Mouse (Mus musculus) cerebellum, adult 9-11 months (tissue): ENCODE data around the gene Dnase2a.

Experiments
- DNase-seq: peaks from one replicate; pipeline ENCODE4 v3.0.0; 2022

Dnase2a gene

GRCm38 (mm10) chr8:84909162-84909767 is 905 bp downstream of the Dnase2a start:
- no peak for DNase-seq

- DNase-seq = no peak
Measured at GRCm38 (mm10) chr8:84909949-84910348, 1.6 kb downstream of the Dnase2a start.

DNA sequence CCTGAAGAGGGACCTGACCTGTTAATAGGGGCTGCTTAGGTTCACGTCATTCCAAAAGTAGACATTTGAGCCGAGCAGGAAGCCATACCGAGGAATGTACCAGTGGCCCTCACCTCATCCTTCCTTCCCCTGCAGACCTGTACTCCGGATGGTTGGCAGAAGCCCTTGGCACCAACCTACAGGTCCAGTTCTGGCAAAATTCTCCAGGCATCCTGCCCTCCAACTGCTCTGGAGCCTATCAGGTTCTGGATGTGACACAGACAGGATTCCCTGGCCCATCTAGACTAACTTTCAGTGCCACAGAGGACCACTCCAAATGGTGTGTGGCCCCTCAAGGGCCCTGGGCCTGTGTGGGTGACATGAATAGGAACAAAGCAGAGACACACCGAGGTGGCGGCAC is 2.2 kb downstream of the Dnase2a start:
- peak; percentile 90 for DNase-seq

DNA sequence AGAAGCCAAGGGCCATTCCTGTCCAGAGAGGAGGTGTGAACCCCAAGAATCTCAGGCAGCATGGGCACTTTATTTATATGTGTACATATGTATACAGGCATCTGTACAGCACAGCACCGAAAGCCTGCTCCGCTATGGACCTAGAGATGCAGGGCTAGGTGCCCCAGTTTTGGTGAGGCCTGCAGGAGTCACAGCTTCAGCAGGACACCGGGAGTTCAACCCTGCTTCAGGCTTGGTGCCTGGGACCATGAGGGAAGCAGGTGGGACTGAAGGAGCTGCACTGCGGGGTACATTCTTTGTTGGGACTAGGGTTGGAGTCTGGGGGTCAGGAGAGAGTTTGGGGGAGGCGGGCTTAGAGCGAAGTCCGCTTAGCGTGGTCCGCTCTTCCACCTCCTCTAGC is 3.5 kb downstream of the Dnase2a start:
- no peak for DNase-seq

DNA sequence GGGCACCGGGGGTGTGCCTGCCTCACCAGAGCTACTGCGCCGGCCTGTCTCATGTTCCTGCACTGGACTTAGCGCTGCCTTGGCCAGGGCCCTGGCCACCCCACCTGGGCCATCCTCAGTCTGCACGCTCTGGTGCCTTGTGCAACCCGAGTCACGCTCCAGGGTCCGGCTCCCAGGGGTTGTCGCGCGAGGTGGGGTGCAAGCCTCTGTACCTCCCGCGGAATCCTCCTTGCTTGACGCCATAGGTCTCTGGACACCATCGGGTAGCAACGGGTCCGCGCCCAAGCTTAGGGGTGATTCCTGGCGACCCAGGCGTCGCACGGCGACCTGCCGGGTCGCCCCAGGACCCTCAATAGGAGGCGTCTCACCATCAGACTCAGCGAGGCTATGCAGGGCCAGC is 4.0 kb downstream of the Dnase2a start:
- DNase-seq = peak; percentile 56

DNA sequence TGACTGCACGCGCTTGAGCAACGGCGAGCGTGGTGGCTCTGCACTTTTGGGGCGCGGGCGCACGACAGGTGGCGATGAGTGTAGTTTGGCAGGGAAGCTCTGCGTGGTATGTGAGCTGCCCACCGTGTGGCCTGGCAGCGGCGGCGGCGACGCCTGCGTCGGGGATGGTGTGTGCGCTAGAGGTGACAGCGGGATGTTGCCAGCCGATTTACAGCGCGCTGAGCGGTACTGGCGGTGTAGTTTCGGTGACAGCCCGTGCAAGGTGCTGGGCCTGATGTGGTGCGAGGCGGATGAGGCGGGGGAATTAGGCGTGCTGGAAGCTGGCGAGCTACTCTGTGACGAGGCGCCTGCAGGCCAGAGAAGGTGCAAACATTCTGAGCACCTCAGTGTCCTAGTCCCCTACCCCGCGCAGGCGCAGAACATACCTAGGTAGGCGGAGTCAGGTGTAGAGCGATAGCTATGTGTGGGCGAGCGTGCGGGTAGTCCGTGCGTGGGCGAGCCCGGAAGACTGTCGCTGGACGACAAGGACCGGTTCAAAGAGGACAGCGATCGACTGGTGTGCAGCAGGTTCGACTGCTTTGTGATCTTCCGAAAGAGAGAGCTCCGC is 4.6 kb downstream of the Dnase2a start:
- DNase-seq = peak; percentile 93

GRCm38 (mm10) chr8:84913502-84913900 is 5.1 kb downstream of the Dnase2a start:
- no peak for DNase-seq

DNA sequence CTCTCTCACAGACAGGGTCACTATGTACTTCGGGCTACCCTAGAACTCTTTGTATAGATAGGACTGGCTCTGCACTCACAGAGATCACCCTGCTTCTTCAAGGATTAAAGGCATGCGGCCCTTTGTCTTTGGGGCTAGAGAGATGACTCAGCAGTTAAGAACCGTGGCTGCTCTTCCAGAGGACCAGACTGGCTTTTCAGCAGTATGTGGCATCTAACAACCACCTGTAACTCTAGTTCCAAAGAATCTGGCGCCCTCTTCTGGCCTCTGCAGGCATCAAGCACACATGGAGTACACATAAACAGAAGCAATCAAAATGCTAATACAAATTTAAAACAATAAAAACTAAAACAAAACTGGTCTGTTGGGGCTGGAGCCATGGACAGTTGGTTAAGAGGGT is 5.6 kb downstream of the Dnase2a start:
- no peak for DNase-seq

DNA sequence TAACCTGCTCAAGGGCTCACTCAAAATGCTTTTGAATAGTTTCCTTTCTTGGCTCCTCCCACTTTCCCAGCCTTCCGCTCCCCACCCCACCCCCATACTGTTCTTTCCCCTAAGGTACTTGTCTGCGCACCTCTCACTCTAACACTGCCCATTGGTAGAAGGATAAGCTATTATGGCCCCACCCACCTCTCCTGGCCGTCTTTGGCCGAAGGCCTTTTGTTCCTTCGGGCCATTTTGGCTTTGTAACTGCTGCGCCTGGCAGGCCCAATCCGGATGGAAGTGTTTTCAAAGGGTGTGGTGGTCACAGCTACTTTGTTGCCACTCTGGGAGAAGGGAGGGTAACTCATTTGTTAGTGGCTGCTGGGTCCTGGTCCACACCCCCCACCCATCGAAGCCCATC is 6.9 kb downstream of the Dnase2a start:
- DNase-seq = no peak

- no peak for DNase-seq
Measured at GRCm38 (mm10) chr8:84917781-84918180, 9.4 kb downstream of the Dnase2a start.

- DNase-seq = no peak
Measured at GRCm38 (mm10) chr8:84918646-84919045, 10.3 kb downstream of the Dnase2a start.

GRCm38 (mm10) chr8:84921596-84921995 is 13.2 kb downstream of the Dnase2a start:
- DNase-seq = no peak

DNA sequence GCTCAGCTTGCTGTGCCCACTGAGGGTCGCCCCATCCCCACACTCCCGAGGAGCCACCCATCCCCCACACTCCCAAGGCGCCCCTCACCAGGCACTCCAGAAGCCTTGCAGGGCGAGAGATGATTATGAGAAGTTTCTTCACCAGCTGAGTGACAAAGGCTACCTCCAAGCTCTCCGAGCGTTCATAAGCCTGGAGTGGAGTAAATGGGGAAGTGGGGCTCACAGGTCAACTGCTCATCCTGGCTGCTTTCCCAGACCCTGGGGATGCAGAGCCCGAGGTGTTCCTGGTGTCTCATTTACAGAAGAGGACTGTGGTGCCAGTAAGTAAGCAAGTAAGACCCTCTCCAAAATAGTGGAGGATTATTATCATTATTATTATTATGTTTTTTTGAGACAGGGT is 17.2 kb downstream of the Dnase2a start:
- DNase-seq = no peak

GRCm38 (mm10) chr8:84927513-84927912 is 19.2 kb downstream of the Dnase2a start:
- DNase-seq = no peak

DNA sequence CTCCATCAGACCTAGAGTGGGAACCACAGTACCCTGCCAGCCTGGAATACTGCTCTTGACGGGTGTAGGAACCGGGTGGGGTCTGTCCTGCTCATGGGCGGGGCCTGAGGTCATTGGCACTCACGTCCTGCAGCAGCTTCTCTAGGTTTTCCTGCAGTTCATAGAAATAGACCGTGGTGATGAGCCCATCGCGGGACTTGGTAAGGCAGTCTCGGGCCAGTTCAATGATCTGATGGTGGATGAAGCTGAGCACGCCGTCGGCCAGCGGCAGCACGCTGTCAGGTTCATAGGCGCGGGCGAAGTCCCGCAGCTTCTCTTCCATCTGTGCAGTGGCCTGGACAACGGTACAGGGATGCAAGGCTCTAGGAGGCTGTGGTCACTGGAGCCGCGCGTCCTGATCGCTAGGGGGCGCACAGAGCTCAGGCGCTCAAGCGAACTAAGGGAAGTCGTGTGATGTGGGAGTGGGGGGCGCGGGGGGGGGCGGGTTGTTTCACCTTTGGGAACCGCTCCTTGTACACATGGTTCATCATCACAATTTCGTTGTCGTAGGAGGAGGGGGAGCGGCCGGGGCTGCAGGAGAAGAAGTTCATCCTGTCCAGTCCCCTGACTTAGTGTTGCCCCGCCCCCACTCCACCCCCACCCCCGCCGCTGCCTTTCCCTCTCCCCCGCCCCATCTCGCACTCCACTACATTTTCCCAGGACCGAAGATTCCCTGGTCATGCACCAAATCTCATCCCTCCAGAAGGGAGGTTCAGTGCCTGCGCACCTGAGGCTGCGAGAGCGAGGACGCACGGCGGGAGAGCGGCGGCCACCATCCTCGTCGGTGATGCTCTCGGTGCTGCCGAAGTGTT is 20.3 kb downstream of the Dnase2a start:
- DNase-seq = peak; percentile 81

GRCm38 (mm10) chr8:84930582-84930981 is 22.2 kb downstream of the Dnase2a start:
- no peak for DNase-seq

DNA sequence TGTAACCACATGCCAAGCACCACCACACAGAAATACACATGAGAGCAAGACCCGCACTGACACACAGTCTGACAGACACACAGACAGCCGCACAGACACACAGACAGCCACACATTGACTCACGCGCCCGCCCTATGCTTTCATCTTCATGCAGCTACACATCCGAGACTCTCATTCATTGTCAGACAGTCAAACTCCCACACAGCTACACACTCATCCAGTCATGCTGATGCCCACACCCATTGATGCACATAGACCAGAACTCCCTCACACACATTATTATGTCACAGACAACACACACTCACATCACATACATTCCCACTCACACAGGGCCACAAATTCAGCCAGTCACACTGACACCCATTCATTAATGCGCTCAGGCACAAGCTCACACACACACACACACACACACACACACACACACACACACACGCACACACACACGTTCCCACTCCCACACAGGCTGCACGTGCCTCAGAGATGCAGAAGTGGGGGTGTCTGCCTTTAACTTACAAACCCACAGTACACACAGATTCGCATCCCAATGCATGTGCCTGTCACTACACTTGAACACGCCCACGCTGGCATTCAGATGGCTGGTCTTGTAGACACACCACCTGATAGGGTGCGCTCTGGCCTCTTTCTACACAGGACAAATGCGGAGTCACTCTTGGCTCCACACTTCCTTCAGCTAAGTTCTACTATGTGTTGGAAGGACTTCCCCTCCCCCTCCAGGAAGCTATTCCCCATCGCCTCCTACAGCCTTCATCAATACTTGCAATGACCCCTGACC is 25.6 kb downstream of the Dnase2a start:
- DNase-seq = peak; percentile 63

DNA sequence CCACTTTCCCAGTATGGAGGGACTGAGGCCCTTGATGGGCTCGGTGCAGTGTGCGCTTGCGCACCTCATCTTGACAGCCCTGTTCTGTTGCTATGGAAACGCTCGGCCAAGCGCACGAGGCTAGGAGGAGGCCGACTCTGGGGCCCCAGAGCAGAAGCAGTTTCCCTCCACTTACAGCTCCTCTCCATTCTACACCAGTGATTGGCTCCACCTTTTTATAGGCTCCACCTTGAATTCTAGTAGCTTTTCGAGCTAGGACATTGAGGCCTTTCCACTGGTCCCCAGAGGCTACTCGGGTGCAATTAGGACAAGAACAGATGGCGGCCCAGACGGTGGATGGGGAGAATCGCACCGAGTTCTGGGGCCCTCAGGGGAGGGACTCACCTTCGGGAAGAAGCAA is 26.5 kb downstream of the Dnase2a start:
- peak; percentile 91 for DNase-seq

- peak; percentile 78 for DNase-seq
Measured at GRCm38 (mm10) chr8:84935489-84935888, 27.1 kb downstream of the Dnase2a start.

- peak; percentile 69 for DNase-seq
Measured at GRCm38 (mm10) chr8:84936041-84936961, 27.9 kb downstream of the Dnase2a start.

DNA sequence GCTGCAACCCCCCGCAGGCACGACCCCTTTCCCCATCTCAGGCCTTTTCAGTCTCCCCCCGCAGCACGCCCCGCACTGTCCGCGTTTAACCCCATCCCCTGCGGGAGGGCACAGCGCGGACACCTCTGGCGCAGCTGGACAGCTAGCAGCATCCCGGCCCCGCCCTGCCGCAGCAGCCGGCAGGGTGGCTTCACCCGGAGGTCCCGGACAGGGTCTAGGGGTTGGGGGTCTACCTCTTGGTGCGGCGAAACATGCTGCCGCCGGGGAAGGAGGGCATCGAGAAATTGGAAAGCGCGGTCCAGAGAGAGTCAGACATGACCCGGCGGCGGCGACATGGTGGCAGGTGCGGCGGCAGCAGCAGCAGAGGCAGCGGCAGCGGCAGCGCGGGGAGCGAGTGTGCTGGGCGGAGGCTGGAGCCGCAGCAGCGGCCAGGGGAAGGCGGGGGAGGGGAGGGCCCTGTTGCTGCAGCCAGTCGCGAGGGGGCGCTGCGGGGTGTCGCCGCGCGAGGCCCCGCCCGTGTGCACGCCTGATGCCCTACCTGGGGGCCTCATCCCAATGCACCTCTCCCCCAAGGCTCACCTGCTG is 28.7 kb downstream of the Dnase2a start, which contains the start of gene Mast1:
Gene Mast1 (minus strand): TSS at position 398 of the 585 bp plus-strand sequence.
- DNase-seq = peak; percentile 85
